Mouse (Mus musculus) layer of hippocampus, adult 2 months (tissue): Measurements from ENCODE around the gene Nr2e1. TPM values are rescaled to one million over a fixed set of nuclear protein-coding genes. Genes with fewer than 3 reads are reported as not detected.

Experiments
- DNase-seq, 2 experiments: peaks; one replicate each; pipeline ENCODE4 v3.0.0; 2022; ENCODE audit warnings: low spot score in 2 of 2
- H3K27ac ChIP-seq: fragments of 200-600 bp; 2 replicates; pipeline ENCODE4 v1.8.1; 2022
- H3K4me3 ChIP-seq: fragments of 200-600 bp; 2 replicates; pipeline ENCODE4 v1.8.1; 2022; ENCODE audit warnings: mild to moderate bottlenecking
- CTCF ChIP-seq: fragments of 200-600 bp; conservative IDR thresholded peaks from 2 replicates; pipeline ENCODE4 v1.8.1; 2022; ENCODE audit warnings: antibody characterized with exemption, mild to moderate bottlenecking, moderate library complexity
- total RNA-seq, 2 experiments: library from RNA; stranded (reverse); gene quantifications; 2 replicates each; pipeline ENCODE4 v1.2.3; 2021

Gene Nr2e1
- total RNA-seq, 2 experiments from 2014 or later: 13.7 to 15.2 TPM

GRCm38 (mm10) chr10:42572567-42572966 lies 10.9 kb downstream of the Nr2e1 start:
- no peak overlapping the region; the same call in 1 of the 2 replicates for H3K4me3 ChIP-seq
- H3K27ac ChIP-seq: no peak overlapping the region
- TF ChIP-seq CTCF: no peak
- no peak for DNase-seq

- DNase-seq: no peak
- H3K4me3 ChIP-seq: no peak overlapping the region
- no peak overlapping the region for H3K27ac ChIP-seq
- TF ChIP-seq CTCF: no peak
Observed at GRCm38 (mm10) chr10:42562272-42562671, 21.2 kb downstream of the Nr2e1 start.

GRCm38 (mm10) chr10:42559581-42560200 lies 23.7 kb downstream of the Nr2e1 start:
- no peak for DNase-seq
- H3K4me3 ChIP-seq: no peak overlapping the region
- no peak overlapping the region for H3K27ac ChIP-seq
- TF ChIP-seq CTCF: no peak

- no peak for TF ChIP-seq CTCF
- Histone ChIP-seq H3K4me3 (no peak overlapping the region), H3K27ac (no peak overlapping the region)
- DNase-seq: no peak
Observed at GRCm38 (mm10) chr10:42546507-42546906, 36.9 kb downstream of the Nr2e1 start.

GRCm38 (mm10) chr10:42545707-42546503 lies 37.5 kb downstream of the Nr2e1 start:
- H3K27ac ChIP-seq: no peak overlapping the region
- TF ChIP-seq CTCF: no peak
- DNase-seq: no peak
- no peak overlapping the region for H3K4me3 ChIP-seq

GRCm38 (mm10) chr10:42537571-42538316 lies 45.7 kb downstream of the Nr2e1 start:
- no peak for DNase-seq
- Histone ChIP-seq H3K4me3 (no peak overlapping the region), H3K27ac (no peak overlapping the region)
- TF ChIP-seq CTCF: no peak

- Histone ChIP-seq H3K4me3 (no peak overlapping the region), H3K27ac (no peak overlapping the region)
- TF ChIP-seq CTCF: no peak
- DNase-seq: no peak
Observed at GRCm38 (mm10) chr10:42533836-42534453, 49.5 kb downstream of the Nr2e1 start.

GRCm38 (mm10) chr10:42525682-42526081 lies 57.8 kb downstream of the Nr2e1 start:
- DNase-seq: no peak
- Histone ChIP-seq H3K27ac (no peak overlapping the region), H3K4me3 (no peak overlapping the region)
- no peak for TF ChIP-seq CTCF

GRCm38 (mm10) chr10:42523556-42524162 lies 59.8 kb downstream of the Nr2e1 start:
- Histone ChIP-seq H3K27ac (no peak overlapping the region), H3K4me3 (no peak overlapping the region)
- TF ChIP-seq CTCF: no peak
- no peak for DNase-seq

GRCm38 (mm10) chr10:42522912-42523311 lies 60.5 kb downstream of the Nr2e1 start:
- no peak overlapping the region for H3K4me3 ChIP-seq
- no peak overlapping the region for H3K27ac ChIP-seq
- no peak for DNase-seq
- peak; percentile 31; the same call in 1 of the 2 replicates for TF ChIP-seq CTCF

GRCm38 (mm10) chr10:42521315-42521981 lies 62.0 kb downstream of the Nr2e1 start:
- no peak overlapping the region for H3K4me3 ChIP-seq
- no peak overlapping the region for H3K27ac ChIP-seq
- no peak for TF ChIP-seq CTCF
- DNase-seq: no peak

- no peak overlapping the region for H3K4me3 ChIP-seq
- H3K27ac ChIP-seq: no peak overlapping the region
- TF ChIP-seq CTCF: no peak
- DNase-seq: no peak
Observed at GRCm38 (mm10) chr10:42518363-42518762, 65.1 kb downstream of the Nr2e1 start.
